Mouse (Mus musculus): Measurements from ENCODE around the gene Gbp5.

Gene Gbp5

GRCm38 (mm10) chr3:142493536-142494061, at the start of gene Gbp5:
Gbp5 (plus strand) TSS chr3:142493978.
- DNase-seq (ENCODE audit: low read depth, low spot score): no peak

DNA sequence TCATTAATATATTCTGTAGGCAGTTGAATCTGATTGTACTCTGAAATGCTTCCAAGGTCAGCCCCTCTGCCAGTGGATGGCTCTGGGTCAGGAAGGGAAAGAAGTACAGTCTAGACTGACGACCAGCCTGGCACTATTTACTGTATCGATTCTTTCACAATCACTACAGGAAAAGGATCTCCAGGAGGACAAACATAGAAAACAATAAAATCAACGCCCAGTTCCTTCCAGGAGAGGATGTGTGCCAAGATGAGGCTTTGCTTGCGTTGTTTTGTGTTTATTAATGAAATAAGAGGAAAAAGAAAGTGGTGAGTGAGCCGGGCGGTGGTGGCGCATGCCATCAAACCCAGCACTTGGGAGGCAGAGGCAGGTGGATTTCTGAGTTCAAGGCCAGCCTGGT, 39.6 kb upstream of the Gbp5 start:
- no peak for DNase-seq (ENCODE audit: low read depth, low spot score)

GRCm38 (mm10) chr3:142459241-142459640, 34.5 kb upstream of the Gbp5 start:
- DNase-seq (ENCODE audit: low read depth, low spot score): no peak

DNA sequence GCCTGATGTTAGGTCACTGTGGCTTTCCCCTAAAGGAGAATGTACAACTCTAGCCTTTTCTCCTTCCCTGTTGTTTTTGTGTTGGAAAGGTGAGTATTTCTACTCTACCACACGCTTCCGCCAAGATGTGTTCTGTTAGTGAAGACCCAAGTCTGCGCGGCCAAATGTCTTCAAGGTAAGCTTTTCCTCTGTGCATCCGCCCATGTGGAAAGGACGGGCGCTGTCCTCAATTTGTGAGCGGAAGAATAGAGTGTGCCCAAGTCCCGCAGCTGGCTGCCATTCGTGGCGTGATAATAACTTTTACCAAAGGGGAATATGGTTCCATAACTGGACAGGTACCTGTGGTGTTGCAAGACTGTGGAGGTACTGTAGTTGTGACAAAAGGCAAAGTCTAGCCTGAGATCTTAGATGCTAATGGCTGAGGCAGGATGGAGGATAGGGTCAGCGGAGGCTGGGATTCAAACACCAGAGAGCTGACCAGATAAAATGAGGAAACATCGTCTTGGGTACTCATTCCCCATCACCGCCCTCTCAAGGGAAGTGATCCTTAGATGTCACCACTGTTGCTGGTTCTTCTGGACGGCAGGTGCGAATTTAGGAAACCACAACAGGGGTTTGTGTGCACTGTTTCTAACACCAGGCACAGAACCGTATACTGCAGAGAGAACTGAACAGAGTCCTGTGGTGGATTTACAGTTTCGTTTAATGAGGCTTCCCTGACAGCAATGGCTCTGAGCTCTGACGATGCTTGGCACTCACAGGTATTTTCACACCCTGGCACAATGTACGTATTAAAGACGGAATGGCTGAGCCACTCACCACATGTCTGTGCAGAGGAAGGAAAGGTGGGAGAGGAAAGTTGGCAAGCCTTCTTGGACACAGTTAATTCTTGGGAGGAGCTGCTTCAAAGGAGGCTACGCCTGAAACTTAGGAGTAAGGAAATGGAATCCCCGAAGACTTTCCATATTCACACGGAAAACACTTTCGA, 30.7 kb upstream of the Gbp5 start:
- no peak for DNase-seq (ENCODE audit: low read depth, low spot score)

DNA sequence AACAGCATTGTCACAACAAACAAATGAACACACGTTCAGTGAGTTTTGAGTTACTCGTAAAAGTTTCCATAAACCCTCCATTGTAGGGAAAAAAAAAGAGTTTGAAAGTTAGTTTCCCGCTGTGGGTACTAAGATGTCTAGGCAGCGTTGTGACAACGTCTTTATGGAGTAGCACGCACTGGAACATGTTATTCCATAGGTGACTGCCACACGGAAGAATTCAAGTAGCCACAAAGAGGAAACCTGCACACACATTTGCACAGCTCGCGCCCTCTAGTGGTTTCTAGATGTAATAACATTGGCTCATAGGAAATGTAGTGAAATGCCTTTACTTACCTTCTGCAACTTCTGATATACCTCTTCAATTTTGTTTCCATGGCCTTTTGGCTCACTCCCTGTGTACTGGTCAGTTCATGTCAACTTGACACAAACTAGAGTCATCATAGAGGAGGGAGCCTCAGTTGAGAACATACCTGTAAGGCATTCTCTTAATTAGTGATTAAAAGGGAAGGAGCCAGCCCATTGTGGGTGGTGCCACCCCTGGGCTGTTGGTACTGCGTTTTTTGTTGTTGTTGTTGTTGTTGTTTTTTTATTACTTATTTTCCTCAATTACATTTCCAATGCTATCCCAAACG, 19.3 kb upstream of the Gbp5 start:
- no peak for DNase-seq (ENCODE audit: low read depth, low spot score)

GRCm38 (mm10) chr3:142475913-142476312, 17.9 kb upstream of the Gbp5 start:
- DNase-seq (ENCODE audit: low read depth, low spot score): no peak

DNA sequence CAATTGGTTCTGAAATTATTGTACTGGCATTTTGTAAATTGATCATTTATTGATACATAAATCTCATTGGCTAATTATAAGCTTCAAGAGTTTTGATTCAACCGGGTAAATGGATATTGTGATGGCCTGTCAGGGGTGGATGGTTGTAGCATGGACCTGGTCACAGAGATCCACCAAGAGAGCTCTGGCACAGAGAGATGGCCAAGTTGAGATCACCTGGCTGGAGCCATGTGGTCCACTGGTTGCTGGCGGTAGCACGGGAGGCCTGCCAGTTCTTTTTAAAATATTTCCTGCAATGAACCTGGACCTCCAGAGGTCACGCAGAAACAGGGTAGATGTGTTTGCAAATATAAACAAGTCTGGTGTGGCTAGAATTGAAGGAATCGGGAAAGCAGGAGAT, 15.9 kb upstream of the Gbp5 start:
- DNase-seq (ENCODE audit: low read depth, low spot score): no peak

DNA sequence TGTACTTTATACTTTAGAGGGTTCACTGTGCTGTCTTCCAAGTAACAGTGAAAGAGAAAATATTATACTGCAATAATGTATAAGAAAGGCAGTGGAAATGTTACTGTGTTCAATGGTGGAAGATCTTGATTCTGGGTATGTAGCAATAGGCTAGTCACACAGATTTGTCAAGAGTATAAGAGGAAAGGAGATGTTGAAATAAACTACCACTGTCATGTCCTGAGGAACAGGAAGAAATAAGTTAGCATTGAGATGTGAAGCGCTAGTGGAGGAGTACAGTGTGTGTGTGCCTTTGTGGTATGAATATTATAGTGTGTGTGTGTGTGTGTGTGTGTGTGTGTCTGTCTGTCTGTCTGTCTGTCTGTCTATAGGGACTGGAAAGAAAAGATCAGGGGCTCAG, 15.4 kb upstream of the Gbp5 start:
- no peak for DNase-seq (ENCODE audit: low read depth, low spot score)

GRCm38 (mm10) chr3:142490465-142490864, 3.3 kb upstream of the Gbp5 start:
- DNase-seq (ENCODE audit: low read depth, low spot score): no peak

GRCm38 (mm10) chr3:142495146-142495655, 1.4 kb downstream of the Gbp5 start:
- no peak for DNase-seq (ENCODE audit: low read depth, low spot score)

GRCm38 (mm10) chr3:142496113-142497101, 2.6 kb downstream of the Gbp5 start:
- no peak for DNase-seq (ENCODE audit: low read depth, low spot score)

DNA sequence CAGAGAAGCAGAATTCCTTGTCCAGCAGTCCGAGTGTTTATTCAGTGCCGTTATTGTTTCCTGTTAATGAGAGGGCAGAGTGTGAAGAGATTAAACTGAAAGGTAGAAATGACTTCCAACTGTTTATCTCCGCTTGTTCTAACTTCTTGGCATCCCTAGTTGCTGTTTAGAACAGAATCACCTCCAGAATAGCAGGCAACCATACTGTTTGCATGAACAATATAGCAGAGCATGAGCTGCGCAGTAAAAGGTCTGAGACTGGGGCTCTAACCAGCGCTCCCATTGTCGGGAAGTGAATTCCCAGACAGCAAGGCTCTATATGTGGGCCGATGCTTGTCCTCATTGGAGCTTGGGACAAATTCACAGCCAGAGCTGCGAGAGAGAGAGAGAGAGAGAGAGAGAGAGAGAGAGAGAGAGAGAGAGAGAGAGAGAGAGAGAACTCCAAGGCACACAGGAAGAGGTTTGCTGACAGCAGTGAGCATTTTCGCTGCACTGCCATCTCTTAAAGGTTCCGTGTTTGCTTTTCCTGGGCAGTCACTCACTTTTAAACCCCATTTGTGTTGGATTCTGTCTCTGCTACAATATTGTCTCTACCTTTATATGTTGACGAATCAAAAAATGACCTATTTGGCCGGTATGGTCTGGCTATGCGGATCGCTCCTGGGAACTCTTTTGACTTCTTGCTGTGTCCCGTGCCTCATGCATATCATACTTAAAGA, 3.5 kb downstream of the Gbp5 start:
- DNase-seq (ENCODE audit: low read depth, low spot score): no peak

DNA sequence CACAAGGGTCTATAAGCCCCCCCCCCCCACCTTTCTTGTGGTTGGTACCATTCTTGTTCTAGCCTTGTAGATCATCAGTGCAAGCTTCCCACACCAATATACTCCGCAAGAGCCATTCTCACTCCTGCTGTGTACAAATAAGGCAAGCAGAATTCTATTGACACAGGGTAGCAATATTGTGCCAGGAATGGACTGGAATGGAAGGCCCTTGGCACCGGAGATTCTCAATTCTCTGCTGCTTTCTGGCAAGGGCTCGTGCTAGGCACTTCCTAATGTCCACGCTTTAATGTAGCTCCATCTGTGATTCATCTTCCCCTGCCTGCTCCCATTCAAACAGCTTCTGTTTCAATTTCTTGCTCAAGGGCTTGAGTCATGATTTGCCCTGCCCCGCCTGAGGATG, 5.2 kb downstream of the Gbp5 start:
- no peak for DNase-seq (ENCODE audit: low read depth, low spot score)

GRCm38 (mm10) chr3:142528116-142528515, 34.3 kb downstream of the Gbp5 start:
- DNase-seq (ENCODE audit: low read depth, low spot score): no peak

DNA sequence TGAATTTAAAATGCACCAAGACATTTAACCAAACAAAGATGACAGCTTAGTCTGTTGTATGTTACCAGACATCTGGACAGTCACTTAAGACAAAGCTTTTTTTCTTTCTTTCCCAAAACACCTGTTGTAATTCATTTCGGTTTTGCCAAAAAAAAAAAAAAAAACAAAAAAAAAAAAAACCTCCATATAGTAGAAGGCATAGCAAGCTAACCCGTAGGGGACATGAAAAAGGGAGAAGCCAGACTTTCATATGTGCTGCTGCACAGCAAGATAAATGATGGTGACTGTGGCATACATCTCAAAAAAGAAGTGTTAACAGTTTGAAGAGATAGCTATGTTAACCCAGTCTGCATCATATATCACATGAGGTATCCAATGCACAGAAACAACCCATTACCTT, 35.8 kb downstream of the Gbp5 start:
- no peak for DNase-seq (ENCODE audit: low read depth, low spot score)

GRCm38 (mm10) chr3:142530087-142530953, 36.5 kb downstream of the Gbp5 start, which contains the start of gene Gbp7:
Gbp7 (plus strand) TSS chr3:142530342.
- peak; percentile 36 for DNase-seq (ENCODE audit: low read depth, low spot score)

DNA sequence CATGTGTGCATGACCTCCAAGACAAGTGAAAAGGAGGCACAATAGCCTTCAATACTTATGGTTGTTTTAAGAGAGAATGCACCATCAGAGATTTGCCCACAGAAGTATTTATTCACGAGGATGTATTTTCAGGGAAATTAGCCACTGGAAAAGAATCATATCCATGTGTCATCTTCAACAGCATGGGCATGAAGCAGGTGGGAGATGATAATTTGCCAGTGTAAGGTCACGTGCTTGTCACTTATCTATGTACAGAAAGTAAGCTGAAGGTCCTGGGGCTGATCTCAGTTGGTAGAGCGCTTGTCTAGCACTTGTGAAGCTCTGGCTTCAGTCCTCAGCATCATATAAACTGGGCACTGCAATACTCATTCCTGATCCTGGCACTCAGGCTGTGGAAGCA, 37.8 kb downstream of the Gbp5 start:
- no peak for DNase-seq (ENCODE audit: low read depth, low spot score)

DNA sequence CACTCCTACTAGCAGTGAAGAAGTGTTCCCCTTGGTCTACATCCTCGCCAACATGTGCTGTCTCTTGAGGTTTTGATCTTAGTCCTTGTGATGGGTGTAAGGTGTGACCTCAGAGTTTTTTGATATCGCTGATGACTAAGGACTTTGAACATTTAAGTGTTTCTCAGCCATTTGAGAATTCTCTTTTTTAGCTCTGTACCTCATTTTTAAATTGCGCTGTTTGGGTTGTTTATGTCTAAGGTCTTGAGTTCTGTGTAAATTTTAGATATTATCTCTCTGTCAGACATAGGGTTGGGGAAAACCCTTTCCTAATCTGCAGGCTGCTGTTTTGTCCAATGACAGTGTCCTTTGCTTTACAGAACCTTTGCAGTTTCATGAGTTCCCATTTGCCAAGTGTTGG, 39.4 kb downstream of the Gbp5 start:
- DNase-seq (ENCODE audit: low read depth, low spot score): no peak

DNA sequence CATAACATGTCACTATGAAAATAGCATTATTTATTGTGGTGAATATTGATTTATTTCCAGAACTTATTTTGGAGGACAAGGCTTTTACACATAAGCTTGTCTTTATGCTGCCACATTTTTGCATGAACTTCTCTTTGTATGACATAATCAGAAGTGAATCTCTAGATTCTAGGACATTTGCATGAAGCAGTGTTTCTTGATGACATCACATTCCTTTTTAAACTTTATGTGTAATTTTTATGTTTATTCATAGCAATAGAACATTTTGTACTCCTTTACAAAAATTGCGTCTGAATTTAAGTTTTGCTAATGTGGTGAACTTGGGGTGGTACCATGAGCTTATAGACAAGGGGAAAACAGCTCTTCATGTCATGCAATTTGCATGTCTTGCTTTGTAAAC, 41.9 kb downstream of the Gbp5 start:
- no peak for DNase-seq (ENCODE audit: low read depth, low spot score)

- DNase-seq (ENCODE audit: low read depth, low spot score): no peak
Observed at GRCm38 (mm10) chr3:142541391-142541790, 47.6 kb downstream of the Gbp5 start.

Data from brain, embryonic 18.5 days (tissue).